Mouse (Mus musculus) C2C12 (cell line): ENCODE measurements around the gene Acbd4. TPM values are rescaled to one million over a fixed set of nuclear protein-coding genes. Genes with fewer than 3 reads are reported as not detected.

Experiments used
- H3K27me3 ChIP-seq: one replicate; pipeline ENCODE4 v1.6.1; 2011; ENCODE audit not compliant: control insufficient read depth, insufficient read depth, insufficient read length
- H3K36me3 ChIP-seq: one replicate; pipeline ENCODE4 v1.6.1; 2011; ENCODE audit not compliant: control insufficient read depth, insufficient read depth
- H3K4me3 ChIP-seq: one replicate; pipeline ENCODE4 v1.5.1; 2011; ENCODE audit warnings: mild to moderate bottlenecking, control low read depth; ENCODE audit not compliant: poor library complexity, insufficient read depth, severe bottlenecking
- H3K79me2 ChIP-seq: one replicate; pipeline ENCODE4 v1.6.1; 2011; ENCODE audit not compliant: control insufficient read depth, insufficient read depth
- H3K79me3 ChIP-seq: one replicate; pipeline ENCODE4 v1.6.1; 2011; ENCODE audit warnings: low read depth, control low read depth
- H3ac ChIP-seq: one replicate; pipeline ENCODE3; 2011; ENCODE audit warnings: low read depth; ENCODE audit not compliant: control insufficient read depth, insufficient read length
- CEBPB ChIP-seq: IDR thresholded peaks from one replicate; pipeline ENCODE4 v1.6.1; 2011; ENCODE audit warnings: low read depth, mild to moderate bottlenecking, control low read depth, moderate library complexity
- CTCF ChIP-seq: IDR thresholded peaks from one replicate; pipeline ENCODE4 v1.5.1; 2011; ENCODE audit not compliant: control insufficient read depth, insufficient read depth, insufficient read length
- FOSL1 ChIP-seq: IDR thresholded peaks from one replicate; pipeline ENCODE4 v1.8.0; 2011; ENCODE audit warnings: mild to moderate bottlenecking, low read length; ENCODE audit not compliant: poor library complexity, insufficient read depth, severe bottlenecking
- MAX ChIP-seq: IDR thresholded peaks from one replicate; pipeline ENCODE4 v1.6.1; 2011; ENCODE audit warnings: mild to moderate bottlenecking, control low read depth
- MYOD1 ChIP-seq: IDR thresholded peaks from one replicate; pipeline ENCODE4 v1.6.1; 2011; ENCODE audit warnings: low read depth; ENCODE audit not compliant: control insufficient read depth, insufficient read length
- MYOG ChIP-seq: IDR thresholded peaks from one replicate; pipeline ENCODE4 v1.6.1; 2011; ENCODE audit not compliant: control insufficient read depth, insufficient read length; ENCODE audit errors: extremely low read depth
- USF1 ChIP-seq: IDR thresholded peaks from one replicate; pipeline ENCODE4 v1.6.1; 2011; ENCODE audit warnings: low read depth, mild to moderate bottlenecking, control low read depth, moderate library complexity
- polyA plus RNA-seq: library from polyadenylated mRNA; unstranded; fragments of >200 nt; fragmentation: generic; extraction: Trizol; gene quantifications from one replicate; pipeline ENCODE4 v1.2.1, GENCODE M21; 2012; ENCODE audit warnings: missing spikeins

Gene Acbd4
- polyA plus RNA-seq, 1 experiment, result 23.0 TPM

DNA sequence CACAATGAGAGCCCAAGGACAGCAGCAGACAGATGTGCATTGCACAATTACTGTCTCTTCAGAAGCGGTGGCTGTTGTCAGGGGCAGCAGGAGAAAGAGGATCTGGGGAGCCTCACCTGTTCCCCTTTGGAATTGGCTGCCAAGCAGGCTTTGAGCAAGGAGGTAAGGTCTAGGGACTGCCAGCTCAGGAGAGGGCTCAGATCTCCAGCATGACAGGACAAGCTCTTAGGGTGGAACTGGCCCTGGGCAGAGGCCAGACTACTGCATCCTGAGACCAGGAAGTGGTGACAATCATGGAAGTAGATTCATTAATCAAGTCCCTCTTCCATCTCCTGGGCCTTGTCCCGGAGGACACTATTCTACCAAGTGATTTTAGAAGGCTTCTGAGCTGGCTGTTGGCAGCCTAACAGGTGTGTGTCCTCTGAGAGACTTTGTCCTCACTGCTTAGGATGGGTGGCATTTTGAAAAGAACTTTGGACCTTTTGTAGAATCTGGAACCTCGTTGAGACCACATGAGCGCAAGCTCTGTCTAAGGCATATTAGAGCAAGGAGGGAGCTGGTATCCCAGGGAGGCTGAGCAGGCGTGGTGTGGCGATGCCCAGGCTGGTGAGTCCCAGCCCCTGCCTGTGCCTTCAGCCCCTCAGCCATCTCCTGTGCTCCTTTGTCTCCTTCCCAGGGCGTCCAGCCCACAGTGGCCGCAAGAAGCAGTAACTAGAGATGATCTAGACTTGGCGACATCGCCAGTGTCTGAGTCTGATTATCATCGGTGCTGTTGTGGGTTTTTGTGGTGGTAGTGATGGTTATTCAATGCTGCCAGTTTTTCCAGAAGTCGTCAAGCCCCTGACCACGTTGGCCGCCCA is 35.1 kb upstream of the Acbd4 start:
- Histone ChIP-seq H3K36me3 (peaks cover 93% of the 10 kb centered on the region), H3K4me3 (no peak overlapping the region), H3ac (no peak overlapping the region), H3K27me3 (no peaks in the 10 kb centered on the region), H3K79me2 (no peaks in the 10 kb centered on the region), H3K79me3 (no peaks in the 10 kb centered on the region)
- TF ChIP-seq USF1, result no peak
- peak; percentile 33 for TF ChIP-seq CEBPB

DNA sequence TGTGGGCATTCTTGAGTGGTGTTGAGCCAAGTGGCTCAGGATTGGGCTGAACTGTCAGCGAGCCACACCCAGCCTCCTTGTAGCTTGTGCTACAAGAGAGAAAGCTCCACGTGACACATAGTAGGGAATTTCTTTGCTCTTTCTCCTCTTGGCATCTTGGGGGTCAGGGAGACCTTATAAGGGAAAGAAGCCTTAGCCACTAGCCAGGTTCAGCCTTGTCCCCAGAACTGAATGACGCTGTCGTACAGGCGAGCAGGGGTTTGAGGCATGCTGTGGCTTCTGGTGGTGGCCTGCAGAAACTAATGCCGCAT is 34.5 kb upstream of the Acbd4 start:
- peak; percentile 47 for TF ChIP-seq MAX
- no peak for TF ChIP-seq MYOG
- TF ChIP-seq USF1, result peak; percentile 93
- no peak for TF ChIP-seq CTCF
- peaks cover 92% of the 10 kb centered on the region for H3K36me3 ChIP-seq

DNA sequence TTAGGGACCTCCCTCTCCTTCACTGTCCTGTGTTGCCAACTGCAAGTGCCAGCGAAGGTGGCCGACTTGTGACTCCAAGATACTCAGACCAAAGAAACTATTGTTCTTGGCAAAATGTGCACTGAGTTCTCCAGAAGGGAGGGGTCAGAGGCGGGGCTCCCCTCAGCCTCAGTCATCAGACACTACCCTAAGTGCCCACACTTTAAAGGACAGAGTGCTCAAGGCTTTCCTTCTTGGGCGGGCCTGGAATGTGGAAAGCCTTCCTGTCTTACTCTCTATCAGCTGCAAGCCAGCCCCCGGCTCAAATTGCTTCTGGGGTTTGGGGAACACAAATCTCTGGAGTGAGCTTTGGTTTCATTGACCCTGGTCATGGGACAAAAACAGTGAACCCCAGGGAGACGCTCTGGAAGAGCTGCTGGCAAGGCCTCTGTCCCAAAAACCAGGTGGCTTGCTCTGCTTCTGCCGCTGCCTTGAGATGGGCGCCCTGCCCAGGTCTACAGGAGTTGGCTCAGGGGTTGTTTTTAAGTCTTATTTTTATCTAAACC is 34.0 kb upstream of the Acbd4 start:
- no peak for TF ChIP-seq CTCF
- TF ChIP-seq FOSL1, result no peak
- TF ChIP-seq CEBPB, result no peak
- TF ChIP-seq MYOG, result no peak
- no peak for TF ChIP-seq MYOD1
- Histone ChIP-seq H3K36me3 (peaks cover 92% of the 10 kb centered on the region), H3K27me3 (no peaks in the 10 kb centered on the region), H3K79me2 (no peaks in the 10 kb centered on the region), H3K4me3 (no peak overlapping the region), H3ac (no peak overlapping the region), H3K79me3 (no peaks in the 10 kb centered on the region)

More for the DNA sequence above, 34.5 kb upstream of the Acbd4 start:
- H3K79me2 ChIP-seq, result no peaks in the 10 kb centered on the region
- H3K27me3 ChIP-seq, result no peaks in the 10 kb centered on the region
- H3K4me3 ChIP-seq, result no peak overlapping the region
- no peak overlapping the region for H3ac ChIP-seq
- H3K79me3 ChIP-seq, result no peaks in the 10 kb centered on the region

DNA sequence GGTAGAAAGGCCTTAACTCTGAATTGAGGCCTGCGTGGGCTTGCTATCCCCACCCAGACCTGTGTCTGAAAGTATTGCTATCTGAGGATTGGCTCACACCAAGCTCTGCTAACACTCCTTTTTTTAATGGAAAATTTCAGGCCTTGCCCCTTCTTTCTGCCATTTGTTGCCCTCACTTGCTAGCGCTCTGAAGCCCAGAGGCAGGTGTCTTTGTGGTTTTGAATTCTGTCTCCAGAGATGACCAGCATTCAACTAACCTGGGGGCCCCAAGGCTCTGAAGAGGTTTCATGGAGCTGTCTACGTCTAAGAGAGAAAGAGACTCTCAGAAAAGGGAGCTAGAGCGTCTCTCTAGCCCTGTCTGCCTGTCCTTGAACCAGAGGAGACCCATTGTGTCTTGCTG is 33.2 kb upstream of the Acbd4 start:
- no peak for TF ChIP-seq FOSL1
- no peak for TF ChIP-seq CEBPB
- no peak for TF ChIP-seq MYOD1
- TF ChIP-seq MYOG, result no peak
- no peak for TF ChIP-seq MAX
- no peak for TF ChIP-seq CTCF
- TF ChIP-seq USF1, result no peak
- Histone ChIP-seq H3K4me3 (no peak overlapping the region), H3K79me2 (no peaks in the 10 kb centered on the region), H3K27me3 (no peaks in the 10 kb centered on the region), H3K79me3 (no peaks in the 10 kb centered on the region), H3ac (no peak overlapping the region), H3K36me3 (peaks cover 94% of the 10 kb centered on the region)

DNA sequence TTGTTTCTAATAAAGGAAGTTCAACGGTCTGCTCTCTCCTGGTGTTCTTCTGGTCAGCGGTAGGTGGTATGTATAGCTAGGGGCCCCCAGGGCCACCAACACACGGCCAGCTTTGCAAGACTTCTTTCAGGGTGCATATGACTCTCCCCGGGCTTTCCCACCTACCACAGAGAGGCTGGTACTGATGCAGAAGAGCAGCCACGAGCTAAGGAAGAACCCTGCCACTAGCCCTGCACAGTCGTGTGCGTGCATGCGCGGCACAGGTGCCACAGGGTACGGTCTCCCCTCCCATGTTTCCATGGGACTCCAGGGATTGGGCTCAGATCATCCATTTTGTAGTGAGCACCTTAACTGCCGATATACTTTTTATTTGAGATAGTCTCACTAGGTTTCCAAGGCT is 32.6 kb upstream of the Acbd4 start:
- Histone ChIP-seq H3K79me2 (no peaks in the 10 kb centered on the region), H3ac (no peak overlapping the region), H3K4me3 (no peak overlapping the region), H3K36me3 (peaks cover 94% of the 10 kb centered on the region), H3K27me3 (no peaks in the 10 kb centered on the region), H3K79me3 (no peaks in the 10 kb centered on the region)
- TF ChIP-seq MYOD1 (no peak), CEBPB (no peak), CTCF (no peak), MYOG (no peak), USF1 (no peak), FOSL1 (no peak), MAX (no peak)

DNA sequence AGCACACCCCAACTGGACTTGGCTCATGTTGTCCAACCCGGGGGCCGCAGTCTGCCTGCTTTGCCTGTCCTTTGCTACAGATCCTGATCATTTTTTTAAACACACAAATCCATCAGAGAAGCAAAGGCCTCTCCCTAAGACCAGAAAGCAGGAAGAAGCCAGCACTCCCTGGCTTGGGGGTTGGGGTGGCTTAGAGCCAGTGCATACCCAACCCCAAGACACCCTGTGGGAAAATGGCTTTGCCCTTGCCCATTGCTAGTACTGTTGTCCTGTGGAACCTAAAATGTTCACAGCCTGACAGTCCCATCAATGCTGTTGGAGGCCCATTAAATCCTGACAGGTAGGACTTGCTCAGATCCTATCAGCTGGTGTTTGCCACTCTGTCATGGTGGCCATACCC is 31.8 kb upstream of the Acbd4 start:
- H3K36me3 ChIP-seq, result peaks cover 94% of the 10 kb centered on the region

More for the DNA sequence above, 31.8 kb upstream of the Acbd4 start:
- TF ChIP-seq MAX (no peak), MYOG (no peak), CEBPB (no peak), USF1 (no peak), FOSL1 (no peak), CTCF (no peak), MYOD1 (no peak)
- H3K4me3 ChIP-seq, result no peak overlapping the region
- H3ac ChIP-seq, result no peak overlapping the region
- no peaks in the 10 kb centered on the region for H3K79me2 ChIP-seq
- H3K79me3 ChIP-seq, result no peaks in the 10 kb centered on the region
- no peaks in the 10 kb centered on the region for H3K27me3 ChIP-seq
